Mouse (Mus musculus) kidney, adult 8-10 months (tissue): ENCODE data around the gene Gm10842.
"Not testable (repeated sequence)": the region's sequence is repeated elsewhere in the genome, so short reads cannot be mapped to it uniquely, and the experiment has no call there.

ENCODE experiments used
- DNase-seq, 2 experiments: peaks; one replicate each; pipeline ENCODE4 v3.0.0; 2022

Gm10842 gene

GRCm38 (mm10) chr11:105146593-105146992 is at the start of gene Gm10842:
Gm10842 (plus strand) TSS chr11:105146893.
- no peak for DNase-seq

- DNase-seq: not testable (repeated sequence)
Measured at GRCm38 (mm10) chr11:105112448-105112847, 34.2 kb upstream of the Gm10842 start.

- no peak for DNase-seq
Measured at GRCm38 (mm10) chr11:105117814-105118213, 28.9 kb upstream of the Gm10842 start.

- no peak for DNase-seq
Measured at GRCm38 (mm10) chr11:105120551-105121061, 26.1 kb upstream of the Gm10842 start.

- not testable (repeated sequence) for DNase-seq
Measured at GRCm38 (mm10) chr11:105121792-105122191, 24.9 kb upstream of the Gm10842 start.

GRCm38 (mm10) chr11:105123986-105124385 is 22.7 kb upstream of the Gm10842 start:
- DNase-seq: peak; percentile 85

- DNase-seq: peak; percentile 71 to 78
Measured at GRCm38 (mm10) chr11:105125735-105126519, 20.8 kb upstream of the Gm10842 start, which contains the start of gene Mettl2. Mettl2 (plus strand) TSS chr11:105126425.

GRCm38 (mm10) chr11:105126520-105127029 is 20.1 kb upstream of the Gm10842 start:
- no peak for DNase-seq

GRCm38 (mm10) chr11:105135692-105136091 is 11.0 kb upstream of the Gm10842 start:
- no peak for DNase-seq

GRCm38 (mm10) chr11:105137255-105137654 is 9.4 kb upstream of the Gm10842 start:
- not testable (repeated sequence) for DNase-seq

- not testable (repeated sequence) for DNase-seq
Measured at GRCm38 (mm10) chr11:105140512-105140911, 6.2 kb upstream of the Gm10842 start.

- no peak for DNase-seq
Measured at GRCm38 (mm10) chr11:105141115-105141514, 5.6 kb upstream of the Gm10842 start.

GRCm38 (mm10) chr11:105143564-105143963 is 3.1 kb upstream of the Gm10842 start:
- DNase-seq: no peak

GRCm38 (mm10) chr11:105144084-105144483 is 2.6 kb upstream of the Gm10842 start:
- DNase-seq: no peak

- no peak for DNase-seq
Measured at GRCm38 (mm10) chr11:105144508-105145210, 2.0 kb upstream of the Gm10842 start.

- DNase-seq: no peak
Measured at GRCm38 (mm10) chr11:105145211-105145610, 1.5 kb upstream of the Gm10842 start.

GRCm38 (mm10) chr11:105149353-105149752 is 2.7 kb downstream of the Gm10842 start:
- DNase-seq: no peak

- no peak for DNase-seq
Measured at GRCm38 (mm10) chr11:105149766-105150165, 3.1 kb downstream of the Gm10842 start.

GRCm38 (mm10) chr11:105150691-105151090 is 4.0 kb downstream of the Gm10842 start:
- DNase-seq: no peak

- DNase-seq: no peak
Measured at GRCm38 (mm10) chr11:105151226-105152016, 4.7 kb downstream of the Gm10842 start.

- DNase-seq: no peak
Measured at GRCm38 (mm10) chr11:105152017-105152300, 5.3 kb downstream of the Gm10842 start.

GRCm38 (mm10) chr11:105152357-105152899 is 5.7 kb downstream of the Gm10842 start:
- DNase-seq: no peak
